Mouse (Mus musculus) kidney, postnatal 0 days (tissue): Measurements from ENCODE around the gene Cnot1. TPM values are rescaled to one million over a fixed set of nuclear protein-coding genes. Genes with fewer than 3 reads are reported as not detected.

Source experiments
- ATAC-seq: fragments of 200-750 bp; cut with Nextera tagmentation; replicated peaks from 2 replicates; pipeline ENCODE4 v1.8.0; 2017; ENCODE audit warnings: low read depth, moderate number of reproducible peaks, moderate TSS enrichment, moderate library complexity; ENCODE audit not compliant: low FRiP score
- DNase-seq: peaks from one replicate; pipeline ENCODE4 v3.0.0-alpha.2; 2016; ENCODE audit warnings: low spot score
- H3K27ac ChIP-seq: fragments of 300-500 bp; sonication (generic); 2 replicates; pipeline ENCODE4 v1.5.1; 2014; ENCODE audit warnings: mild to moderate bottlenecking
- H3K27me3 ChIP-seq: fragments of 300-500 bp; sonication (generic); 2 replicates; pipeline ENCODE4 v1.6.1; 2014; ENCODE audit warnings: low read length, mixed read lengths; ENCODE audit not compliant: insufficient read depth
- H3K36me3 ChIP-seq: fragments of 300-500 bp; sonication (generic); 2 replicates; pipeline ENCODE4 v1.6.1; 2014; ENCODE audit warnings: low read length, mixed read lengths; ENCODE audit not compliant: insufficient read depth
- H3K4me1 ChIP-seq: fragments of 300-500 bp; sonication (generic); replicated peaks from 2 replicates; pipeline ENCODE4 v1.6.1; 2014; ENCODE audit warnings: antibody characterized with exemption, low read length, mixed read lengths; ENCODE audit not compliant: insufficient read depth
- H3K4me2 ChIP-seq: fragments of 300-500 bp; sonication (generic); 2 replicates; pipeline ENCODE4 v1.6.1; 2014; ENCODE audit warnings: mild to moderate bottlenecking, low read length, moderate library complexity, mixed read lengths
- H3K4me3 ChIP-seq: fragments of 300-500 bp; sonication (generic); replicated peaks from 2 replicates; pipeline ENCODE4 v1.5.1; 2014; ENCODE audit warnings: low read depth, low read length
- H3K9ac ChIP-seq: fragments of 300-500 bp; sonication (generic); 2 replicates; pipeline ENCODE4 v1.6.1; 2014; ENCODE audit warnings: low read depth, low read length
- H3K9me3 ChIP-seq: fragments of 300-500 bp; sonication (generic); replicated peaks from 2 replicates; pipeline ENCODE4 v1.6.1; 2016; ENCODE audit warnings: low read length, inconsistent platforms, mixed read lengths
- CTCF ChIP-seq: IDR thresholded peaks from 2 replicates; pipeline ENCODE4 v1.5.1; 2016; ENCODE audit warnings: antibody characterized with exemption, low read depth, mild to moderate bottlenecking, moderate library complexity
- WGBS: fragments of 180-500 bp; shearing (Covaris S2); extraction: QIAGEN DNeasy Blood & Tissue Kit; methylation state at CpG from one replicate; pipeline ENCODE4 v1.1.7; 2014; 5-methylcytosine and 5-hydroxymethylcytosine counted together
- polyA plus RNA-seq: library from polyadenylated mRNA; unstranded; fragments of >200 nt; fragmentation: Nextera tagmentation; extraction: Ambion mirVana; gene quantifications from 2 replicates; pipeline ENCODE4 v1.2.1, GENCODE M21; 2015

The Cnot1 gene
- polyA plus RNA-seq, 1 experiment from 2014 or later = 28.7 TPM

- no peak for ATAC-seq
- Histone ChIP-seq H3K9ac (no peak overlapping the region), H3K27ac (no peak overlapping the region), H3K9me3 (no peaks in the 10 kb centered on the region), H3K4me1 (no peaks in the 10 kb centered on the region), H3K27me3 (no peaks in the 10 kb centered on the region), H3K4me3 (no peak overlapping the region), H3K36me3 (no peaks in the 10 kb centered on the region), H3K4me2 (no peak overlapping the region)
- 77% methylated on average over 13 of the region's 13 CpGs for WGBS
- no peak for TF ChIP-seq CTCF
- DNase-seq = no peak
These were observed 116.2 kb downstream of the Cnot1 start for GRCm38 (mm10) chr8:95690929-95691541.

- no peaks in the 10 kb centered on the region for H3K4me1 ChIP-seq
- no peak overlapping the region for H3K27ac ChIP-seq
- no peaks in the 10 kb centered on the region for H3K9me3 ChIP-seq
- DNase-seq (no peak), ATAC-seq (no peak)
- H3K36me3 ChIP-seq = no peaks in the 10 kb centered on the region
- H3K27me3 ChIP-seq = no peaks in the 10 kb centered on the region
- 0 out of 2 replicates have a peak overlapping the region, but pooled peaks have one; percentile 4 for H3K9ac ChIP-seq
- no peak overlapping the region for H3K4me2 ChIP-seq
- 71% methylated on average over 10 of the region's 10 CpGs for WGBS
- TF ChIP-seq CTCF = no peak
- H3K4me3 ChIP-seq = no peak overlapping the region
These were observed 119.1 kb downstream of the Cnot1 start for GRCm38 (mm10) chr8:95688073-95688672.

GRCm38 (mm10) chr8:95678024-95678611 lies 129.1 kb downstream of the Cnot1 start:
- H3K27me3 ChIP-seq = peaks cover 16% of the 10 kb centered on the region
- H3K9me3 ChIP-seq = no peaks in the 10 kb centered on the region
- H3K9ac ChIP-seq = peak overlapping the region; percentile 55
- peaks cover 7% of the 10 kb centered on the region; the same call in 1 of the 2 replicates for H3K4me1 ChIP-seq
- 0 out of 2 replicates have a peak, but pooled peaks have one; percentile 26 for ATAC-seq
- no peak overlapping the region for H3K27ac ChIP-seq
- no peaks in the 10 kb centered on the region for H3K36me3 ChIP-seq
- under 1% methylated on average over 46 of the region's 70 CpGs for WGBS
- no peak for DNase-seq
- peak overlapping the region; percentile 98 for H3K4me2 ChIP-seq
- peak overlapping the region; percentile 51 for H3K4me3 ChIP-seq
- TF ChIP-seq CTCF = no peak

GRCm38 (mm10) chr8:95677591-95678023 lies 129.7 kb downstream of the Cnot1 start:
- H3K27ac ChIP-seq = no peak overlapping the region
- no peaks in the 10 kb centered on the region for H3K9me3 ChIP-seq
- H3K27me3 ChIP-seq = peaks cover 20% of the 10 kb centered on the region
- ATAC-seq = no peak
- no peak for DNase-seq
- H3K36me3 ChIP-seq = no peaks in the 10 kb centered on the region
- H3K4me1 ChIP-seq = peaks cover 7% of the 10 kb centered on the region; the same call in 1 of the 2 replicates
- H3K9ac ChIP-seq = peak overlapping the region; percentile 55
- under 1% methylated on average over 37 of the region's 48 CpGs for WGBS
- H3K4me3 ChIP-seq = peak overlapping the region; percentile 51
- H3K4me2 ChIP-seq = peak overlapping the region; percentile 98
- TF ChIP-seq CTCF = no peak

GRCm38 (mm10) chr8:95676631-95677030 lies 130.6 kb downstream of the Cnot1 start, which contains the start of gene Ndrg4:
TSS of gene Ndrg4 (plus strand) at chr8:95676980.
- 28% methylated on average over 9 of the region's 9 CpGs for WGBS

GRCm38 (mm10) chr8:95672811-95673210 lies 134.5 kb downstream of the Cnot1 start:
- no peak overlapping the region for H3K4me2 ChIP-seq
- no peak overlapping the region for H3K27ac ChIP-seq
- ATAC-seq (no peak), DNase-seq (no peak)
- TF ChIP-seq CTCF = no peak
- no peak overlapping the region for H3K4me3 ChIP-seq
- peaks cover 4% of the 10 kb centered on the region; the same call in 1 of the 2 replicates for H3K4me1 ChIP-seq
- WGBS = 69% methylated on average over 5 of the region's 5 CpGs
- H3K9ac ChIP-seq = no peak overlapping the region
- no peaks in the 10 kb centered on the region for H3K9me3 ChIP-seq
- peaks cover 11% of the 10 kb centered on the region for H3K27me3 ChIP-seq
- H3K36me3 ChIP-seq = no peaks in the 10 kb centered on the region

More at GRCm38 (mm10) chr8:95676631-95677030, 130.6 kb downstream of the Cnot1 start, which contains the start of gene Ndrg4:
- no peaks in the 10 kb centered on the region for H3K9me3 ChIP-seq
- DNase-seq (no peak), ATAC-seq (no peak)
- peaks cover 7% of the 10 kb centered on the region; the same call in 1 of the 2 replicates for H3K4me1 ChIP-seq
- H3K4me2 ChIP-seq = peak within 1 kb of the TSS; percentile 98
- peaks cover 20% of the 10 kb centered on the region for H3K27me3 ChIP-seq
- H3K36me3 ChIP-seq = no peaks in the 10 kb centered on the region
- H3K4me3 ChIP-seq = peak within 1 kb of the TSS; percentile 51
- H3K9ac ChIP-seq = peak within 1 kb of the TSS; percentile 55
- no peak within 1 kb of the TSS for H3K27ac ChIP-seq
- TF ChIP-seq CTCF = no peak
